Mouse (Mus musculus): ENCODE results near the gene Cish. TPM values are rescaled to one million over a fixed set of nuclear protein-coding genes. Genes with fewer than 3 reads are reported as not detected.
"Not testable (repeated sequence)": the region's sequence is repeated elsewhere in the genome, so short reads cannot be mapped to it uniquely, and the experiment has no call there.

Cish gene
- total RNA-seq, 2 experiments from 2014 or later = 36.9 to 45.3 TPM

- DNase-seq = no peak
Measured at GRCm38 (mm10) chr9:107298059-107298780, 2.4 kb downstream of the Cish start.

GRCm38 (mm10) chr9:107298876-107299275, 3.0 kb downstream of the Cish start:
- no peak for DNase-seq

- no peak for DNase-seq
Measured at GRCm38 (mm10) chr9:107299783-107300182, 4.0 kb downstream of the Cish start.

DNA sequence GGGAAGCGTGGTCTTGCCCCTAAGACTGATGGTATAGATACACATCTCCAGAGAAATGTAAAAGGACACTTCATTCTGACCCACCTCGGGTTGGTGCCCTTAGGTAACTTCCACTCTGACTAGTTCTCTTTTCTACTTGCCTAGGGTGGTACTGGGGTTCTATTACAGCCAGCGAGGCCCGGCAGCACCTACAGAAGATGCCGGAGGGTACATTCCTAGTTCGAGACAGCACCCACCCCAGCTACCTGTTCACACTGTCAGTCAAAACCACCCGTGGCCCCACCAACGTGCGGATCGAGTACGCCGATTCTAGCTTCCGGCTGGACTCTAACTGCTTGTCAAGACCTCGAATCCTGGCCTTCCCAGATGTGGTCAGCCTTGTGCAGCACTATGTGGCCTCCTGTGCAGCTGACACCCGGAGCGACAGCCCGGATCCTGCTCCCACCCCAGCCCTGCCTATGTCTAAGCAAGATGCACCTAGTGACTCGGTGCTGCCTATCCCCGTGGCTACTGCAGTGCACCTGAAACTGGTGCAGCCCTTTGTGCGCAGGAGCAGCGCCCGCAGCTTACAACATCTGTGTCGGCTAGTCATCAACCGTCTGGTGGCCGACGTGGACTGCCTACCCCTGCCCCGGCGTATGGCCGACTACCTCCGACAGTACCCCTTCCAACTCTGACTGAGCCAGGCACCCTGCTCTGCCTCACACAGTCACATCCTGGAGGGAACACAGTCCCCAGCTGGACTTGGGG, 4.6 kb downstream of the Cish start:
- no peak for DNase-seq

DNA sequence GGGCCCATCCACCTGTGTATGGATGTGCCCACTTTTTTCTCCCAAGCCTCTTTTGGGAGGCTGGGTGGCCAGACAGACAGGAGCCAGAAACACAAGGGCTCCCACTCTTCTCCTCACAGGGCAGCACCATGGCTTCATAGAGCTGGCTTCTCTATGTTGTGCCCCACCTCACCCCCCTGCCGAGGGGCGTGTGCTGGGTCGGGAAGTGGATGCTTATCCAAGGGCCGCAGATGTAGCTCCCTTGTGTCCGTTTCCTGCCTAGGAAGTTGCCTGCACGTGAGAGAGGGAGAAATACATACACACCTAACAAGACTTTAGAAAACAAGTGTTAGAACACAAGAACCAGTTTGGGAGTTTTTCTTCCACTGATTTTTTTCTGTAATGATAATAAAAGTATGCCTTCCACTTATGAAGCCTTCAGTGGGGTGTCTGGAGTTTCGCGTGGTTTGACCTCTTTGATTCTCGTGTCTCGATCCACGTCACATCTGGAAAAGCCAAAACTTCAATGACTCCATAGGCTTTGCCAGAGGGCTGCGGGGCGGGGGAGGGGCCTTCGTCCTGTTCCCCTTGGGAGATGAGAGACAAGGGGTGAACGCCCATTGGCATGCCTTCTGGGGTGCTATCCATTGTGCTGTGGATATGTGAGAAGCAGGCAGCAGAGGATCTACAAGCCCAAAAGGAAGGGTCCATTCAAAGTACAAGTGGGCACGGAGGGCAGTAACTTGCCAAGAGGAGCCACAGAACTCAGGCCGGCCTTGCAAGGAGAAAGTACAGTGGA, 5.9 kb downstream of the Cish start:
- no peak for DNase-seq

GRCm38 (mm10) chr9:107302592-107302991, 6.8 kb downstream of the Cish start:
- DNase-seq = no peak

GRCm38 (mm10) chr9:107303121-107303820, 7.4 kb downstream of the Cish start:
- no peak for DNase-seq

- no peak for DNase-seq
Measured at GRCm38 (mm10) chr9:107303900-107304299, 8.1 kb downstream of the Cish start.

- no peak for DNase-seq
Measured at GRCm38 (mm10) chr9:107304383-107304782, 8.6 kb downstream of the Cish start.

- DNase-seq = no peak
Measured at GRCm38 (mm10) chr9:107305012-107305411, 9.2 kb downstream of the Cish start.

DNA sequence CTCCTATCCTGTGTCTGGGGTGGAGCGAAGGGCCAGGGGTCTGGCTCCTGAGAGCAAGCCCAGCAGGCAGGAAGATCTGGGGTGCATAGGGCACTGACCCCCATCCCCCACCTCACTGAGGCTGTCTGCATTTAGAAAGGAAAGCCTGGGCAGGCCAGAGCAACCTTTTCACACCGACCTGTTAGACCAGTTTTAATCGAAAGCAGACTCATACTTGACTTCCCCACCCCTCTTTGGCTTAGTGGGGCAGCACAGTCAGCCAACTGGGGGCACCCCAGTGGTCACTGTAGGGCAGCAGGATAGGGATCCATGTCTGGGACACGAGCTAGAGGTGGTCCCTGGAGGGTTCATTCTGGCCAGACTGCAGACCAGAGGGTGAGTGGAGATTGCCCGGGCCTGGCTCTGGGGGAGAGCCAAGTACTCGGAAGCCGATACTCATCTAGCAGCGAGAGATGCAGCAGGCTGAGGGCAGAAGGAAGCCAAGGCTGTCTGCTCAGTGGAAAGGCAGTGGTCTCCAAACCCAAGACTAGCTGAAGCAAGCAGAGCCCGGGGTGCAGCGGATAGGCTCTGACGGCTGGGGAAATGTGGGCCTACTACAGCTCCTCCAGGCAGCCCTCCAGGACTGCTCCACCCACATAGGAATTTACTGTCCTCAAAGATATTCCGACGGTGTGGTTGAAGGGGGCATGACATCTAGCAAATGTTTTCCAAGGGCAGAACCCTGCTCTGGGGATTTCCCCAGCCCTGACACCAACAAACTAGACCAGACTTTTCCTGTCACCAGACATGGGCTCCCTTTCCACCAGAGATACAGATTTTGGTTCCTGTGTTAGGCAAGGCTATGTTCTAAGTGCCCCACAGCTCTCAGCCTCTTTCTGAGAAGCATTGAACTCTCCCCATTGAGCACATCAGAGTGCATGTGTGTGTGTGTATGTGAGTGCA, 10.0 kb downstream of the Cish start:
- DNase-seq = peak; percentile 54

DNA sequence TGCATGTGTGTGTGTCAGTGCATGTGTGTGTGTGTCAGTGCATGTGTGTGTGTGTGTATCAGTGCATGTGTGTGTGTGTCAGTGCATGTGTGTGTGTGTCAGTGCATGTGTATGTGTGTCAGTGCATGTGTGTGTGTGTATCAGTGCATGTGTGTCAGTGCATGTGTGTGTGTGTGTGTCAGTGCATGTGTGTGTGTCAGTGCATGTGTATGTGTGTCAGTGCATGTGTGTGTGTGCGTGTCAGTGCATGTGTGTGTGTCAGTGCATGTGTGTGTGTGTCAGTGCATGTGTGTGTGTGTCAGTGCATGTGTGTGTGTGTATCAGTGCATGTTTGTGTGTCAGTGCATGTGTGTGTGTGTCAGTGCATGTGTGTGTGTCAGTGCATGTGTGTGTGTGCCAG, 10.8 kb downstream of the Cish start:
- not testable (repeated sequence) for DNase-seq

DNA sequence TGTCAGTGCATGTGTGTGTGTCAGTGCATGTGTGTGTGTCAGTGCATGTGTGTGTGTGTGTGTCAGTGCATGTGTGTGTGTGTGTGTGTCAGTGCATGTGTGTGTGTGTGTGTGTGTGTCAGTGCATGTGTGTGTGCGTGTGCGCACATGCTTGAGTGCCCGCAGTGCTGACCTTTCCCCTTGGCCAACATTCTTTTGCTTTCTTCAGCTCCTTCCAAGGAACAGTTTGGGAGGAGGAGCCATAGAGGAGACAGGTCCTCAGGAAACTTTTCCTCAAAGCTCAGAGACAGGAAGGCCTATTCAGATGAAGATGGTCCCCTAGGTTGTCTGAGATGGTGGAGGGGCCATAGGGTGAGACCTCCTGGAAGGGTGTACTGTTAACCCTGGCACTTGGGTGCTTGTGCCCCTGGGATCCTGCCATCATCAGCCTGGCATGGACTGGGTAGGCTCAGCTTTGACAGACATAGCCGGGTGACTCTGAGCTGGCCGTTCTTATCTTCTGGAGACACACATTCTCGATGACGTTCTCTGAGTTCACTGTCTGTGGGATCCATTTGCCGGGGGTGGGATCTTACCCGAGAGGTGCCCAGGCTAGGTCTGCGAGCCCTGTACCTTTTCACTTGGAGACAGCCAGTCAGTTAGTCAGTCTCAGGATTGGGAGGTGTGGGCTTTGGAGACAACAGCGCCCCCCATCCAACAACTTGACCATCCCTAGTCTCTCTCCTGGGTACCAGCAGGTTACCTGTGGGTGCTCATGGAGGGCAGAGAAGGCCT, 11.5 kb downstream of the Cish start:
- no peak for DNase-seq

GRCm38 (mm10) chr9:107307886-107308285, 12.1 kb downstream of the Cish start:
- DNase-seq = peak; percentile 88

DNA sequence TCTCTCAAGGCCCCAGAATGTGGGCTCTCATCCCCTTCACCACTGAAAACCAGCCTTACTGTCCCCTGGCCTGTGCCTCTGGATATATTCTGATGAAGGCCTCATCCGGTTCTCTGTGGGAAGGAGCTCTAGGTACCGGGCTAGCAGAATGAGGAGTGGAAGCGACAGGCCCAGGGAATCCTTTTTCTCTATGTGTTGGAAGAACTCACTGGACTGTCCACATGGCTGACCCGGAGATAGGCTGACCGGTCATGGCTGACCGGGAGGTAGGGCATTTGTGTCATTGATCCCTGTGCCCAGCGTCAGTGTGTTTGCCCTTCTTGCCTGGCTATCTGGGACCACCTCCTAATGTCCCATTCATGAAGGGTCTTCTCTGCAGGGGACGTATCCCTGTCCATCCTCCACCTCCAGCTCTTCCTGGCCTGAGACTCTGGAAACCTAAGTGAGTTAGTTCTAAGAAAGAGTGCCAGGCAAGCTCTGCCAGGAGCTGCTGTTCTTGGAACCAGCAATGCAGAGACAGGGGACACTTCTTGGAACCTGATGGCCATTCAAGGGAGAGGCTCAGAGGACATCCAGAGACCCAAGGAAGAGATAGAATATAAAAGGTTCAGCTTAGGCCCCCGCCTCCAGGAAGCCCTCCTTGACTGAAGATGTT, 12.6 kb downstream of the Cish start:
- DNase-seq = peak; percentile 45

- peak; percentile 23 for DNase-seq
Measured at GRCm38 (mm10) chr9:107309171-107309570, 13.3 kb downstream of the Cish start.

GRCm38 (mm10) chr9:107309600-107309999, 13.8 kb downstream of the Cish start:
- peak; percentile 32 for DNase-seq

DNA sequence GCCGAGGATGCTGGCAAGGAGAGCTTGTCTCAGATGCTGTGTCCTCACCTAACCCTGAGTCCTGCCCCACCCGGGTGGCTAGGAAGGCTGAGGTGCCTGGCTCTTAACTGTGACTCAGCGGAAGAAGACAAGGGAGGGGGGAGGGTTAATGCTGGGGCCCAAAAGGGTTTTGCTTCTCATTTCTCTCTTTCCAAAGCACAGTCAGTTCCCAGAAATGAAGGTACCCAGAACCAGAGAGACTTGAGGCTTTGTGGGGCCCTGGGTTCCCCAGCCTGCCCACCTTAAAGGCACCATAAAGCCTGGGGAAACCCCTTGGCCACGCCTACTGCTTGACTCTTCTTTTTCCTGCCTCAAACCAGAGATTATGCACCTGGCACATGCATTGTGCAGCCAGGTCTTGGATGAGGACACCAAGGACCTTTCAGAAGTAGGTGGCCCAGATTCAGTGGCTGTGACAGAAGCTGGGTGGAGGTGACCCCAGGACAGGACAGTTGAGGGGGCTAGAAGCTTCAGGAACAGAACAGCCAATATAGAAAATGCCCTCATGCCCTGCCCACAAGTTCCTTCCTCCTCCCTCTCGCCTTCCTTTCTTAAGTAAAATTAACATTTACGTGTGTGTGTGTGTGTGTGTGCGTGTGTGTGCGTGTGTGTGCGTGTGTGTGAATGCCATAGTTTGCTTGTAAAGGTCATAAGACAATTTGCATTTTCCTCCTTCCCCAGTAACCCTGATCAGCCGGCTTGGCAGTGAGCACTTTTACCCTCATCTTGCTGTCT, 17.2 kb downstream of the Cish start:
- DNase-seq = no peak

GRCm38 (mm10) chr9:107313926-107314325, 18.1 kb downstream of the Cish start:
- no peak for DNase-seq
